Mouse (Mus musculus) lung, postnatal 14 days (tissue): ENCODE results near the gene Eps8.
"Not testable (repeated sequence)": the region's sequence is repeated elsewhere in the genome, so short reads cannot be mapped to it uniquely, and the experiment has no call there.

Source experiments
- DNase-seq: peaks from one replicate; pipeline ENCODE4 v3.0.0; 2021

Gene Eps8

GRCm38 (mm10) chr6:137508936-137509335 is 145.7 kb downstream of the Eps8 start:
- DNase-seq, result no peak

GRCm38 (mm10) chr6:137506563-137506962 is 148.1 kb downstream of the Eps8 start:
- no peak for DNase-seq

DNA sequence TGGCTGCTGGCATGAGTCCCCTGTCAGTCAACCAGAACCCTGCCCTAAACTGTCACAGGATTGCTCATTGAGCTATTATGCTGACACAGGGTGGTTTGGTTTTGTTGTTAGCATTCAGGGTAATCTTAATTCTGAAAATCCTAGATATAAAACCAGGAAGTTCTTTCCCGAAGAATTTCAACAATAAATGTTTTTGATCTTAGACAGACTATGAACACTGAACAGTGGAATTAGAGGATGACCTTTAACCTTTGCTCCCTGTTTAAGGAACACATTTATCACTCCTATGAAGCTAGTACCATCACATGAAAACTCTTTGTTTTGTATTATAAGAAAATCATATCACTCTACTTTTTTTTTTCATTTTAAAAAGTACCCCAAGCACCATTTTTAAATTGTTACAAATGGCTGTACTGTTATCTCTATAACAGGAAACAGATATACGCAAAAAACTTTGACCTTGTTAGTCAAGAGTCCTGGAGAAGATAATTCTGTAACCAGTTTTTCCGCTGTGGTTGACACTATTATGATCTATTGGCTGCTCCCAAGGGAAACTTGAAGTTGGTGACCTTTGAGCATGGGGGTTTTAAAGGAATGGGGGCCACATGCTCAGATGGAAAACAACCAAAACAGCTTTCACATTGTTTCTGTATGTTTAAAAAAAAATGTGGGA is 149.0 kb downstream of the Eps8 start:
- no peak for DNase-seq

GRCm38 (mm10) chr6:137504052-137504451 is 150.6 kb downstream of the Eps8 start:
- DNase-seq, result no peak

- no peak for DNase-seq
Measured at GRCm38 (mm10) chr6:137503462-137503861, 151.2 kb downstream of the Eps8 start.

DNA sequence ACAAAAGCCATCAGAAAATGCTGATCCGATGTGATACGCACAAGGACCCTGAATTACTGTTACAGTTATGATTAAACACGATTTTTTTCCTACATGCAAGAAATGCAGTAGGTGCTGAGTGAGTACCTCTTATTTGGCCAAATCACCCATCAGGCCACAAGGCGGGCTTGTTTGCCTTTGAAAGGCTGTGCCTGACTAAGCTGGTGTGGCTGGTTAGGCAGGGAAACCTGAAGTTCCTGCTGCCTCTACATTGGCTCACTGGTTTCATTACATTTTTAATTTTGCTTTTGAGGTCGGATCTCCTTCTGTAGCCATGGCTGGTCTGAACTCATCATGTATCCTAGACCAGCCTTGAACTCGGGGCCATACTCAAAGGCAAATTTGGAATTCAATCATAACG is 151.7 kb downstream of the Eps8 start:
- DNase-seq, result no peak

- no peak for DNase-seq
Measured at GRCm38 (mm10) chr6:137498781-137499180, 155.9 kb downstream of the Eps8 start.

DNA sequence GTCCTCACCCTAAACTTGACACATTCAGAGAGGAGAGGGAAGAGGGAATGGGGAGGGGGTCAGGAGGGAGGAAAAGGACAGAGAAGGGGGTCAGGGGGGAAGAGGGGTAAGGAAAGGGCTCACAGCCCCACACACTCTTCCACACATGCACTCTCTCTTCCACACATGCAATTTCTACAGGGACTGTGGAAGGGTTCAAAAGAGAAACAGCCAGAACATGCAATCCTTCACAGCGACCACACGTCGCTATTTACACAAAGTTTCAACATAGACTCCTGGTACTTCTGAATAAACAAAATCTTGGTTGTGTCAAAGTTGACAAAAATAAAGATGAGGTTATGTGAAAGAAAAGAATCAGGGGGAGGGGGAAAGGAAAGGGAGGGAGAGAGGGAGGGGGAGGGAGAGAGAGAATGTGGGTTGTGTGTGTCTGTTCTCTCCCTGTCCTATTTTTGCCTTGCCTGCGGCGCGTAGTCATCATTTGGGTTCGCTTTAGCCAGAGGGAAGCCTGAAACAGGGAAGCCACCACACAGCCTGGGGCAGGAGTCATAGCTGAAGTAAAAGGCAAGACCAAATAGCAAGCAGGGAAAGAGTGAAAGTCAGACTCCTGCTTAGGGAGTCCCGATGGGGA is 157.4 kb downstream of the Eps8 start:
- DNase-seq, result no peak

DNA sequence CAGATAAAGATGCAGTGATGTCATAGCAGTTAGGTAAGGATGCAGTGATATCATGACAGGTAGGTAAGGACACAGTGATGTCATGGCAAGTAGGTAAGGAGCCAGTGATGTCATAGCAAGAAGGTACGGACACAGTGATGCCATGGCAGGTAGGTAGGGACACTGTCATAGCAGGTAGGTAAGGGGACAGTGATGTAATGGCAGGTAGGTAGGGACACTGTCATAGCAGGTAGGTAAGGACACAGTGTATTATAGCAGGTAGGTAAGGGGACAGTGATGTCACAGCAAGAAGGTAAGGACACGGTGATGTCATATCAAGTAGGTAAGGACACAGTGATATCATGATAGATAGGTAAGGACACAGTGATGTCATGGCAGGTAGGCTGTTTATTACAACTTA is 158.1 kb downstream of the Eps8 start:
- no peak for DNase-seq

GRCm38 (mm10) chr6:137495233-137495632 is 159.4 kb downstream of the Eps8 start:
- DNase-seq, result no peak

DNA sequence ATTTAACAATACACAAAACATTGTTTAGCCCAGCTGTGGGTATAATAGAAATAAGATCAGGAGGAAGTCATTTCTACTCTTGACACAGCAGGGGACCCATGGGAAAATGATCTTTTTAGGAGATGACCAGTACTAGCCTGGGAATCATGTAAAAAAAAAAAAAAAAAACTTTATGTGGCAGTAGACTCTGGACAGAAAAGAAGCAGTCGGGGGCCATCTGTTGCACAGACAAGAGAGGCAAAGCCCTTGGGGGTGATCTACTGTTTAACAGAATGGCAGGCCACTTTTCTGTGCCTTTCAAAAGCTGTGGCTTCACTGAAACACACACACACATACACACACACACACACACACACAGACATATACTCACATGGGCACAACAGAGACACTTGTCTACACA is 159.9 kb downstream of the Eps8 start:
- no peak for DNase-seq

GRCm38 (mm10) chr6:137494136-137494475 is 160.6 kb downstream of the Eps8 start:
- no peak for DNase-seq

DNA sequence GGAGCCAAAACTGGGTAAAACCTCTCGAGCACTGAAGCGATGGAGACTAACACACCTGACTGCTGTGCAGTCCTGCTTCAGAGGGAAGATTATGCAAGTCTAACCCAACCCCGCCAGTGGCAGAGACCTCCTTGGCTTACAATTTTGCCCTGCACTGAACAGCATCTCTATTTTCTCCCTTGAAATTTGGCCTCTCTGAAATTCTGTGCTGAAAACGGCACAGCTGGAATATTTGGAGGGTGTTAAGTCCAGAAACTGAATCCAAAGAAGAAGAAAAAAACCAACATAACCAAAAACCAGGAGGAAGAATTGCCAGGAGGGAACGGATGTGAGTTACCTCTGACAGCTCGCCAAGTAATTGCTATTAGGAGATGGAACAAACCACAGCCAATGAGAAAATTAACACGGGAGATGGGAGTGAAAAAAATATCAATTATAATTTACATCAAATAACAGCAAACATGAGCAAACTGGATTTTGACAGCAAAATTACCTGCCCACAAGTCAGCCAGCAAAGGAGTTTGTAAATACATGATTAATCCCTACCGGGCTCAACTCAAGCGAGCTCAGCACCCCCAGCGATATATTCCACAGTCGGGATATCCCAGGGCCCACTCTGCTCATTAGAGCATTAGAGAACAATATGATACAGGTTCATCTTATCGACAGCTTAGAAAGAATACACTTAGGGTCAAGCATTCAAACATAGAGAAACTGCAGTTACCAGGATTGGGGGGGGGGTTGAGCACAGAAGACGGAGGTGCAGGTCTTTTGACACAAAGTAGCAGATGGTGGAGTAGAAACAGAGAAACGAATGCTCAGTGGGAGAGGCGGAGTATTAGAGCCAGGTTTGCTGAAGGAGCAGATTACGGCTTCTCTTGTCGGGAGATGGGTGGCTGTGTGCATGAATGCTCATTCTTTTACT is 161.2 kb downstream of the Eps8 start:
- no peak for DNase-seq

GRCm38 (mm10) chr6:137492582-137492981 is 162.1 kb downstream of the Eps8 start:
- DNase-seq, result no peak

DNA sequence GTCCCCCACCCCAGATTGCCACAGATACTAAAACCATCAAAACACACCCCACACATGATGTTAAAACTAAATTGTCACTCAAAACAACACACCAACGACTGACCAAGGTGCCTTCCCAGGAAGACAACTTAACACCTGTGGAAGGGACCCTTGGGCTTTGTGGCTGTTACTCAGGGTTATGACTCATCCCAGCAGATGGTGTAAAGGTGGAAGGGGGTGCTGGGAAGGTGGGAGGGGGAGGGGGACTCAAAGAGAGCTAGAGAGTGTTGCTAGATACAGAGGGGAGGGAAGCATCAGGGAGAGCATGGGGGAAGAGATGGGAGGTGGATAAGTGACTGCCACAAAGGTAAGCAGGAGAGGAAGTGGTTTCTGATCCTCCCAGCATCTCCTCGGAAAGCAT is 163.0 kb downstream of the Eps8 start:
- DNase-seq, result no peak

DNA sequence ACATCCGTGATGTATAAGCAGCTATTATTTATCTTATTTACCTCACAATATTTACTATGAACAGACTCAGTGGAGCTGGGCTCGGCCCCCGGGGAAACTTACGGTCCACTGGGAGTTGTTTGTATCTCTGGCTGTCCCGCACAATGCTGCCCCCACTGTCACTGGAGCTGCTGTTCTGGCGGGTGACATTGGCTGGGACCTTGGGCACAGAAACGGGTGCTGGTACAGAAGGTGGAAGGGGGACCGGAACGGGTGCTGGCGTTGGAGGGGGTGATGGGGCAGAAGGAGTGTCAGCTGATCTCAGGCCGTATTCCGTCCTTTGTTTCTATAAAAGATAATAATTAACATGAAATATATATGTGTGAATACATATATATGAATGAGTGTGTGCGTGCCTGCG is 164.6 kb downstream of the Eps8 start:
- no peak for DNase-seq

- peak; percentile 65 for DNase-seq
Measured at GRCm38 (mm10) chr6:137487443-137487842, 167.2 kb downstream of the Eps8 start.

DNA sequence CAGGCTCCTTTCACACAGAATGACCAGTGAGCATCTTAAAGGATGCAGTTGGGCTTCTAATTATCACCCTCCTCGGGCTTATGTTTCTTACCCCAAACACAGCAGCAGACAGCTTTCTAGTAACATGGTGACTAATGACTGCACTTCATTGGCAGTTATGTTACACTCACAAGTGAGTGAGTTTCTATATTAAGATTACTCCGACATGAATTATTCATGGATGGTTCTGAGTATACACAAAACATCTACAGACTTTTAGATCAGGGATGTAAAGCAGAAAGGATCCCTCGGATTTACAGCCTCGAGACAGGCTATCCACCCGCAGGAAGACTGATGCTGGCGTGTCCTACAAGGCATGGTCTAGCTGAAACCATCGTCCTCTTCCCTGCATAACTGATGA is 171.8 kb downstream of the Eps8 start:
- DNase-seq, result no peak

GRCm38 (mm10) chr6:137475695-137476094 is 179.0 kb downstream of the Eps8 start:
- DNase-seq, result not testable (repeated sequence)

DNA sequence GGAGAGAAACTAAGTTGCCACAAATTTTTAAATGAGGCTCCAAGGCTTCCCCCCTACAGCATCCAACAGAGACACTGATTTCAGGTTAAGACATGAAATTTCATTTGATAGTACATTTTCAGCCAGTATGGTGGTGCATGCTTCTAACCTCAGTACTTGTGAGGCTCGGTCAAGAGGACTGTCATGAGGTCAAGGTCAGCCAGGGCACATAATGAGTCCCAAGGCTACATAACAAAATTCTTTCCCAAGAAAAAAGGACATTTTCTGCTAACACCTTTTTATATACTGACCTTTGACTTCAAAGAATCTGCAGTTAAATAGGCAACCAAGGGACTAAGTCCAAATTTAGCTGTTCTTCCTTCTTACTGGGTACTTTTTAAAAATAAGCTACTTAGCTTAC is 181.2 kb downstream of the Eps8 start:
- DNase-seq, result no peak

DNA sequence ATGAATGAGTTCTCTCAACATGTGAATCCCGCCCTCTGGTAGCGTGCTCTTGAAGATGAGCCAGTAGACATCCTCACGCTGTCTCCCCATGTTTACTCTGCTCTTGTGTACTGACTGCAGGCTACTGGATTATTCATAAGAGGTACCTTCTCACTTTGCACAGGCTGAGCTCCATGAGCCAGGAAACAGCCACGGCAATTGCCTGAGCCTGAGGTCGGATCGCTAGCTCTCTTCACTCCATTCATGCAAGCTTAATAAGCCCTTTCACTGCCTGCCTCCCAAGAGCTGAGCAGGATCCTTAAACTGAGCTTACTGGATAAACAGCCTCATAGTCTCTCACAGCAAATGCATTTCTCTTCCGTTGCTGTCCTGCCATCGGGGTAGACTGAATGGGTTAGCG is 182.5 kb downstream of the Eps8 start:
- DNase-seq, result no peak

DNA sequence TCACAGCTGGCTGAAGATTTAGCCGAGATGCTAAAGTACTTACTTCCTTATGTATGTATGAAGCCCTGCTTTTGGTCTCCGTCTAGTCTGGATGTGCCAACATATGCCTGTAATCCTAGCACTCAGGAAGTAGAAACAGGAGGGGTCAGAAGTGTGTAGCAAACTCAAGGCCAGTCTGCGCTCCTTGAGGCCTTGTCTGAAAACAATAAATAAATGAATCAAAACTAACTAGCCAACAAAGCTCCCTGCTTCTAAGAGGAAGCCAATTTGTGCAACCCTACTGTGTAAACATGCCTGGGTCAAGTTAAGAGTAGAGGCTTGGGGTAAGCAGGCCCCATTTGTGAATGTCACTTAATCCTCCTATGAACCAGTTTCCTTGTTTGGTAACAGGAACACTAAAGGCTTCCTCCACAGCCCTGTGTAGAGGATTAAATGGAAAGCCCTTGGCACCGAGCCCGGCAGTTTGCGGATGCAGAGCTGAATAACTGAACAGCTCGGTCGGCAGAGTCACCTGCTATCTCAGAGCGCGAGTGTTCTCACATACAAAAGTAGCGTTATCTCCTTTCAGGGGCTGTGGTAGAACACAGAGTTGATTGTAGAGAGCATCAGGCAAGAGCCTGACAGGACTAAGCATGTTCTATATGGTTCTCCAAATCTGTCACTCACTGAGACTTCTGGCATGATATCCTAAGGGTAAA is 183.6 kb downstream of the Eps8 start:
- peak; percentile 85 for DNase-seq

- no peak for DNase-seq
Measured at GRCm38 (mm10) chr6:137469541-137469940, 185.1 kb downstream of the Eps8 start.
